Comparison of ENCODE assay signal across 10 mouse cellular contexts in the genomic region with DNA sequence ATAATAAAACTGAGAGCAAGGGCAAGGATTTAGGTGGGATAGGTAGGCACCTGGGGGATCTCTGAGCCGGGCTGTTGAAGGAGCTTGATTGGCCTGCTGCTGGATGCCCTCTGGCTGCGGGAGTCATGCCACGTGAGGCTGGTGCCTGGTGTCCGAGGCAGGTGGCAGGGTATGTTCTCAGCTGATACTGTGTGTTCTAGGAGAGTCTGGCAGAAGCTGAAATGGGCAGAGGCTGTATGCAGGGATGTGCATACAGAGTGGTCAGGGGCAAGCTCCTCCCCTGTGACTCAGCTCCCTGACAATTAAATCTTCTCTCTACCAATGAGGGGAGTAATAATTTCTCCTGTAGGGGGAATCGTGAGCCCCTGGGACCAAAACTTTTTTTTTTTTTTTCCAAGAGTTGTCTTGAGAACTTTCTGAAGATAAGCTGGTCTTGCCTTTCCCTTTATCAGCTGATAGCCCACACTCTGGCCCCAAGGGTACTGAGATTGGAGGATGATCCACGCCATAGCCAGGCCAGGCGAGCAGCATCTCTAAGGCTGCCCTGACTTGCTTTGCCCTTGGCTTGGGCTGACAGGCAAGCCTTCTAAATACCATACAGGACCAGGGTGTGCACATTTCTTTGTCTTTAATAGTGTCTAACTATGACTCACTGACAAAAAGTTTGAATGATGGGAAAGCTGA. TPM values are rescaled to one million over a fixed set of nuclear protein-coding genes. Genes with fewer than 3 reads are reported as not detected.
DNase-seq lines count a peak whose midpoint lies in the region; ATAC-seq lines count a peak whose summit lies in the region.
"Had no signal": no experiment of that assay in that cellular context is flagged by ENCODE, and none has a peak within 500 bp of the region (broad histone marks: within the 10 kb centered on the region; RNA-seq: fewer than 3 reads in every experiment).

No protein-coding gene starts in this region.

- no peaks in the 10 kb centered on the region for H3K36me3 ChIP-seq in lung, embryonic 16.5 days (ENCODE audit: control insufficient read depth, insufficient read depth, low read length)
- H3K36me3 ChIP-seq in hindbrain, embryonic 15.5 days = 0 out of 2 replicates have a peak, but pooled peaks cover 11% of the 10 kb centered on the region
- H3K36me3 ChIP-seq in stomach, embryonic 15.5 days = no peaks in the 10 kb centered on the region
- H3K36me3 ChIP-seq: embryonic facial prominence, embryonic 13.5 days had no signal

- H3K27ac ChIP-seq in lung, embryonic 16.5 days (ENCODE audit: low read length) = no peak overlapping the region
- H3K27ac ChIP-seq in hindbrain, embryonic 15.5 days (replicated peaks) = no peak overlapping the region
- H3K27ac ChIP-seq in stomach, embryonic 15.5 days = peak overlapping the region; percentile 95; the same call in 1 of the 2 replicates
- H3K27ac ChIP-seq: embryonic facial prominence, embryonic 13.5 days had no signal

- peak overlapping the region; percentile 18; the same call in 1 of the 2 replicates for H3K9ac ChIP-seq in lung, embryonic 16.5 days (ENCODE audit: low read length)
- H3K9ac ChIP-seq in hindbrain, embryonic 15.5 days = 0 out of 2 replicates have a peak overlapping the region, but pooled peaks have one; percentile 93
- H3K9ac ChIP-seq in stomach, embryonic 15.5 days = no peak overlapping the region

- peak; percentile 59 for DNase-seq in cerebellum, adult 11-12 months
- no peak for DNase-seq in cerebellum, postnatal 36 days
- DNase-seq in lung, postnatal 10 days = no peak
- DNase-seq in gastrocnemius, postnatal 25 days = no peak
- DNase-seq in ovary, postnatal 36 days (ENCODE audit: low spot score) = no peak

- H3K4me3 ChIP-seq in lung, embryonic 16.5 days (ENCODE audit: low read length) = no peak overlapping the region
- H3K4me3 ChIP-seq in hindbrain, embryonic 15.5 days = peak overlapping the region; percentile 72; the same call in 1 of the 2 replicates
- no peak overlapping the region for H3K4me3 ChIP-seq in stomach, embryonic 15.5 days (replicated peaks)

- WGBS in lung, embryonic 16.5 days = 67% methylated on average over 7 of the region's 7 CpGs
- WGBS in hindbrain, embryonic 15.5 days = 75% methylated on average over 7 of the region's 7 CpGs
- 60% methylated on average over 7 of the region's 7 CpGs for WGBS in stomach, embryonic 15.5 days

- peaks cover 5% of the 10 kb centered on the region; the same call in 1 of the 2 replicates for H3K27me3 ChIP-seq in lung, embryonic 16.5 days (ENCODE audit: control insufficient read depth, insufficient read depth, low read depth, low read length)
- no peaks in the 10 kb centered on the region for H3K27me3 ChIP-seq in hindbrain, embryonic 15.5 days
- H3K27me3 ChIP-seq in stomach, embryonic 15.5 days (replicated peaks) = 0 out of 2 replicates have a peak, but pooled peaks cover 6% of the 10 kb centered on the region

- H3K4me1 ChIP-seq in lung, embryonic 16.5 days (replicated peaks; ENCODE audit: control insufficient read depth, insufficient read depth, low read length) = peaks cover 25% of the 10 kb centered on the region
- H3K4me1 ChIP-seq in hindbrain, embryonic 15.5 days (replicated peaks) = peaks cover 62% of the 10 kb centered on the region
- peaks cover 42% of the 10 kb centered on the region for H3K4me1 ChIP-seq in stomach, embryonic 15.5 days

- H3K4me2 ChIP-seq in lung, embryonic 16.5 days (ENCODE audit: low read depth, low read length) = no peak overlapping the region
- H3K4me2 ChIP-seq in hindbrain, embryonic 15.5 days = peak overlapping the region; percentile 79
- peak overlapping the region; percentile 90; the same call in 1 of the 2 replicates for H3K4me2 ChIP-seq in stomach, embryonic 15.5 days

- ATAC-seq in lung, embryonic 16.5 days (ENCODE audit: low read depth) = no peak
- ATAC-seq in hindbrain, embryonic 15.5 days (ENCODE audit: low FRiP score, low read depth) = no peak
- no peak for ATAC-seq in stomach, embryonic 15.5 days (ENCODE audit: insufficient read depth, low FRiP score, low read depth)

- no peaks in the 10 kb centered on the region for H3K9me3 ChIP-seq in lung, embryonic 16.5 days (ENCODE audit: control insufficient read depth, low read length)
- no peaks in the 10 kb centered on the region for H3K9me3 ChIP-seq in hindbrain, embryonic 15.5 days
- no peaks in the 10 kb centered on the region for H3K9me3 ChIP-seq in stomach, embryonic 15.5 days
- H3K9me3 ChIP-seq: embryonic facial prominence, embryonic 13.5 days had no signal

RNA-seq across cellular contexts. Expression of a gene that starts 1.5 kb away (rescaled TPM):
- 30.1 and 31.0 TPM in 2 replicates for polyA plus RNA-seq in lung, embryonic 16.5 days (2015; fragmentation: Nextera tagmentation; extraction: Ambion mirVana)
- polyA plus RNA-seq in hindbrain, embryonic 15.5 days (2015; fragmentation: Nextera tagmentation; extraction: Ambion mirVana) = 186 and 200 TPM in 2 replicates
- 25.0 and 26.9 TPM in 2 replicates for polyA plus RNA-seq in stomach, embryonic 15.5 days (2015; fragmentation: Nextera tagmentation; extraction: Ambion mirVana)
- total RNA-seq in gastrocnemius, postnatal 25 days (2021) = 1 to 10 TPM in 1 of 2 experiments, under 1 TPM in 1; 0.97 to 1.1 TPM

RNA-seq across cellular contexts. Expression of a gene that starts 4.9 kb away (rescaled TPM):
- 34.9 and 37.2 TPM in 2 replicates for polyA plus RNA-seq in lung, embryonic 16.5 days (2015; fragmentation: Nextera tagmentation; extraction: Ambion mirVana)
- polyA plus RNA-seq in hindbrain, embryonic 15.5 days (2015; fragmentation: Nextera tagmentation; extraction: Ambion mirVana) = 82.9 and 94.0 TPM in 2 replicates
- polyA plus RNA-seq in stomach, embryonic 15.5 days (2015; fragmentation: Nextera tagmentation; extraction: Ambion mirVana) = 48.5 and 50.8 TPM in 2 replicates
- total RNA-seq in gastrocnemius, postnatal 25 days (2021) = 10 to 100 TPM; 17.2 to 17.4 TPM

RNA-seq across cellular contexts. Expression of a gene that starts 5.9 kb away (rescaled TPM):
- polyA plus RNA-seq in lung, embryonic 16.5 days (2015; fragmentation: Nextera tagmentation; extraction: Ambion mirVana) = 59.1 and 59.3 TPM in 2 replicates
- 59.3 and 60.3 TPM in 2 replicates for polyA plus RNA-seq in hindbrain, embryonic 15.5 days (2015; fragmentation: Nextera tagmentation; extraction: Ambion mirVana)
- polyA plus RNA-seq in stomach, embryonic 15.5 days (2015; fragmentation: Nextera tagmentation; extraction: Ambion mirVana) = 52.7 and 56.6 TPM in 2 replicates
- 10 to 100 TPM; 23.2 to 28.2 TPM for total RNA-seq in gastrocnemius, postnatal 25 days (2021)

RNA-seq across cellular contexts. Expression of a gene that starts 12.8 kb away (rescaled TPM):
- 49.1 and 54.6 TPM in 2 replicates for polyA plus RNA-seq in lung, embryonic 16.5 days (2015; fragmentation: Nextera tagmentation; extraction: Ambion mirVana)
- 61.2 and 62.0 TPM in 2 replicates for polyA plus RNA-seq in hindbrain, embryonic 15.5 days (2015; fragmentation: Nextera tagmentation; extraction: Ambion mirVana)
- 60.9 and 63.5 TPM in 2 replicates for polyA plus RNA-seq in stomach, embryonic 15.5 days (2015; fragmentation: Nextera tagmentation; extraction: Ambion mirVana)
- 10 to 100 TPM; 23.9 to 26.5 TPM for total RNA-seq in gastrocnemius, postnatal 25 days (2021)

RNA-seq across cellular contexts. Expression of a gene that starts 59.3 kb away (rescaled TPM):
- polyA plus RNA-seq in lung, embryonic 16.5 days (2015; fragmentation: Nextera tagmentation; extraction: Ambion mirVana) = 0.21 and 0.49 TPM in 2 replicates
- polyA plus RNA-seq in hindbrain, embryonic 15.5 days (2015; fragmentation: Nextera tagmentation; extraction: Ambion mirVana) = not detected in 2 replicates
- 0.36 and 1.2 TPM in 2 replicates for polyA plus RNA-seq in stomach, embryonic 15.5 days (2015; fragmentation: Nextera tagmentation; extraction: Ambion mirVana)
- not detected for total RNA-seq in gastrocnemius, postnatal 25 days (2021)
- polyA plus RNA-seq: embryonic facial prominence, embryonic 13.5 days; neural tube, embryonic 11.5 days had no signal
